8 mouse cellular contexts compared by ENCODE assay signal in the genomic region with DNA sequence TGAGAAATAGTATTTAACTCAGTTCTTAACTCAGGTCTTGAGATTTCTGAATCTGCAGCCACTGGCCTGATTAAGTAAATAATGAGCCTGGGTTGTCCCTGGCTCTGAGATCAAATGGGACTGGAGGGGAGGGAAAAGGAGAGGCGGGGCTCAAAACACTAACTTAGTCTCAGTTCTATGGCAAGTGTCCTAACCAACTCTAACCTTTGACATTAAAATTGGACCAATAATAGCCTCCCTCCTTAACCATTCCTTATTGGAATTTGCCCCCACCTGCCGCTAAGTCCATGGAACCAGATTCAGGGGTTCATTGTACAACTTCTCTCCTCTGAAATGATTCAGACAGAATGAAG. TPM values are rescaled to one million over a fixed set of nuclear protein-coding genes. Genes with fewer than 3 reads are reported as not detected.
DNase-seq lines count a peak whose midpoint lies in the region; ATAC-seq and TF ChIP-seq lines count a peak whose summit lies in the region.

Gene Bco2 (minus strand): TSS at position 88 of the 353 bp plus-strand sequence.

- 54% methylated on average over 2 of the region's 2 CpGs for WGBS in heart, embryonic 16.5 days
- WGBS in hindbrain, postnatal 0 days = 17% methylated on average over 2 of the region's 2 CpGs
- WGBS in midbrain, embryonic 12.5 days = 12% methylated on average over 2 of the region's 2 CpGs

- peak within 1 kb of the TSS; percentile 33; the same call in 1 of the 2 replicates for H3K4me2 ChIP-seq in heart, embryonic 16.5 days (ENCODE audit: low read depth, low read length)
- H3K4me2 ChIP-seq in hindbrain, postnatal 0 days (ENCODE audit: low read depth, low read length) = peak within 1 kb of the TSS; percentile 53
- peak within 1 kb of the TSS; percentile 50 for H3K4me2 ChIP-seq in midbrain, embryonic 12.5 days (replicated peaks)

- no peak for TF ChIP-seq CTCF in hindbrain, postnatal 0 days (IDR thresholded peaks at IDR 0.05; ENCODE audit: low read depth)

- no peak for ATAC-seq in heart, embryonic 16.5 days (replicated peaks; ENCODE audit: extremely low read depth, insufficient read depth, low FRiP score)
- peak; percentile 33; the same call in 1 of the 2 replicates for ATAC-seq in common myeloid progenitor, adult 5-6 weeks (replicated peaks; ENCODE audit: low read depth, poor library complexity, severe bottlenecking)
- ATAC-seq in hindbrain, postnatal 0 days = peak; percentile 58; the same call in 1 of the 2 replicates
- ATAC-seq in midbrain, embryonic 12.5 days (ENCODE audit: low FRiP score, low read depth) = peak; percentile 77

- no peaks in the 10 kb centered on the region for H3K27me3 ChIP-seq in heart, embryonic 16.5 days (ENCODE audit: control insufficient read depth, insufficient read depth, low read length)
- no peaks in the 10 kb centered on the region for H3K27me3 ChIP-seq in hindbrain, postnatal 0 days (ENCODE audit: insufficient read depth, low read length)
- no peaks in the 10 kb centered on the region for H3K27me3 ChIP-seq in midbrain, embryonic 12.5 days

- intact Hi-C loops in heart, postnatal 25 days (cut with DNase I) = no loop called here

- 0 out of 2 replicates have a peak within 1 kb of the TSS, but pooled peaks have one; percentile 5 for H3K9ac ChIP-seq in heart, embryonic 16.5 days (ENCODE audit: low read length)
- peak within 1 kb of the TSS; percentile 33; the same call in 1 of the 2 replicates for H3K9ac ChIP-seq in hindbrain, postnatal 0 days (replicated peaks; ENCODE audit: low read length)
- peak within 1 kb of the TSS; percentile 51; the same call in 1 of the 2 replicates for H3K9ac ChIP-seq in midbrain, embryonic 12.5 days (replicated peaks)

- H3K4me3 ChIP-seq in heart, embryonic 16.5 days (ENCODE audit: low read length) = no peak within 1 kb of the TSS; the same call in 1 of the 2 replicates
- peak within 1 kb of the TSS; percentile 27 for H3K4me3 ChIP-seq in hindbrain, postnatal 0 days (ENCODE audit: low read length)
- H3K4me3 ChIP-seq in midbrain, embryonic 12.5 days = peak within 1 kb of the TSS; percentile 29

- H3K36me3 ChIP-seq in heart, embryonic 16.5 days (ENCODE audit: control insufficient read depth, insufficient read depth) = no peaks in the 10 kb centered on the region
- no peaks in the 10 kb centered on the region for H3K36me3 ChIP-seq in hindbrain, postnatal 0 days (ENCODE audit: insufficient read depth, low read length)
- no peaks in the 10 kb centered on the region for H3K36me3 ChIP-seq in midbrain, embryonic 12.5 days

- H3K27ac ChIP-seq in heart, embryonic 16.5 days (ENCODE audit: low read length) = no peak within 1 kb of the TSS
- peak within 1 kb of the TSS; percentile 79 for H3K27ac ChIP-seq in hindbrain, postnatal 0 days
- H3K27ac ChIP-seq in midbrain, embryonic 12.5 days (replicated peaks) = peak within 1 kb of the TSS; percentile 93

- no peaks in the 10 kb centered on the region for H3K4me1 ChIP-seq in heart, embryonic 16.5 days (ENCODE audit: control insufficient read depth, insufficient read depth, low read length)
- H3K4me1 ChIP-seq in hindbrain, postnatal 0 days (ENCODE audit: insufficient read depth, low read length) = no peaks in the 10 kb centered on the region; the same call in 1 of the 2 replicates
- H3K4me1 ChIP-seq in midbrain, embryonic 12.5 days = peaks cover 16% of the 10 kb centered on the region

- DNase-seq in heart, postnatal 25 days (ENCODE audit: low spot score) = no peak
- no peak for DNase-seq in hindbrain, postnatal 0 days (ENCODE audit: low spot score)
- DNase-seq in layer of hippocampus, adult 8-10 months (ENCODE audit: low spot score in 2 of 2) = no peak
- no peak for DNase-seq in thymus, postnatal 4 days
- no peak for DNase-seq in adrenal gland, postnatal 25 days

- H3K9me3 ChIP-seq in heart, embryonic 16.5 days (replicated peaks; ENCODE audit: control insufficient read depth, low read length) = no peaks in the 10 kb centered on the region
- no peaks in the 10 kb centered on the region for H3K9me3 ChIP-seq in hindbrain, postnatal 0 days (ENCODE audit: low read length)
- no peaks in the 10 kb centered on the region for H3K9me3 ChIP-seq in midbrain, embryonic 12.5 days

RNA-seq across cellular contexts. Expression of gene Bco2, which starts in this region (rescaled TPM):
- 0.21 TPM in 1 of 2 replicates, not detected in the other for polyA plus RNA-seq in heart, embryonic 16.5 days (2015; fragmentation: Nextera tagmentation; extraction: Ambion mirVana)
- under 1 TPM; 0.31 to 0.36 TPM for total RNA-seq in heart, postnatal 25 days (2021)
- not detected in 2 replicates for total RNA-seq in common myeloid progenitor, adult 5-6 weeks (2017)
- 0.21 and 0.72 TPM in 2 replicates for total RNA-seq in hindbrain, postnatal 0 days (2014; rRNA removed)
- polyA plus RNA-seq in hindbrain, postnatal 0 days (2015; fragmentation: Nextera tagmentation; extraction: Ambion mirVana) = 0.48 and 0.64 TPM in 2 replicates
- polyA plus RNA-seq in midbrain, embryonic 12.5 days (2016; fragmentation: Nextera tagmentation; extraction: Ambion mirVana) = 0.17 and 0.48 TPM in 2 replicates
- 1 to 10 TPM; 3.2 to 5.4 (median 4.1) TPM for total RNA-seq in layer of hippocampus, adult 8-10 months (2022)
- total RNA-seq in adrenal gland, postnatal 25 days (2021) = 4.5 and 4.8 TPM in 2 replicates

Comparison
In these comparisons a context has a peak if more than half of its experiments do, and no peak if none do; other contexts are left out.
1. Peak in ATAC-seq in common myeloid progenitor, adult 5-6 weeks; RNA of the gene not detected or under 1 TPM.
2. Peak in ATAC-seq, H3K4me3 ChIP-seq, H3K27ac ChIP-seq, H3K9ac ChIP-seq and H3K4me2 ChIP-seq in hindbrain, postnatal 0 days; RNA of the gene not detected or under 1 TPM.
3. Peak in ATAC-seq, H3K4me3 ChIP-seq, H3K27ac ChIP-seq, H3K9ac ChIP-seq and H3K4me2 ChIP-seq in midbrain, embryonic 12.5 days; RNA of the gene not detected or under 1 TPM.